Mouse (Mus musculus): ENCODE results near the gene Syne1. TPM values are rescaled to one million over a fixed set of nuclear protein-coding genes. Genes with fewer than 3 reads are reported as not detected.
A peak's percentile ranks its signal among the peaks of the same experiment; 100 is the strongest.

Gene Syne1
- total RNA-seq, 2 experiments from 2014 or later = 368 to 438 TPM

DNA sequence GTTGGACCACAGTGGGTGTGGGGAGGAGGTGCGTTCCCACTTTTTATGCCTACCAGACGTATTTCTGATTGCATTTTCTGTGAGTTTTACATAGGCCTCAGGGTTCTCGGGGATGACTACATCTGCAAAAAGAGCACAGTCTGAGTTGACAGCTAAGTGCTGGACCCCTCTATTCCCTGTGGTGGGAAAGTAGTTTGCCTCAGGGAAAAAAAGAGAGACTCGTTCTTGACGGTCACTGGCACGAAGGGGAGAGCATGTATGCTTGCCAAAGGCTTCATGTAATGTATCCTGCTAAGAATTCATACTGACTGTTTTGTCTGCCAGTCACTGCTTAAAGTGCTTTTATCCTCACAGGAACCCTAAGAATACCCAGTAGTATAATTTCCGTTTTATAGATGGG, 506.1 kb downstream of the Syne1 start:
- no peak for DNase-seq (ENCODE audit: low spot score in 2 of 2)
- intact Hi-C loops (cut with DNase I) = no loop called here

DNA sequence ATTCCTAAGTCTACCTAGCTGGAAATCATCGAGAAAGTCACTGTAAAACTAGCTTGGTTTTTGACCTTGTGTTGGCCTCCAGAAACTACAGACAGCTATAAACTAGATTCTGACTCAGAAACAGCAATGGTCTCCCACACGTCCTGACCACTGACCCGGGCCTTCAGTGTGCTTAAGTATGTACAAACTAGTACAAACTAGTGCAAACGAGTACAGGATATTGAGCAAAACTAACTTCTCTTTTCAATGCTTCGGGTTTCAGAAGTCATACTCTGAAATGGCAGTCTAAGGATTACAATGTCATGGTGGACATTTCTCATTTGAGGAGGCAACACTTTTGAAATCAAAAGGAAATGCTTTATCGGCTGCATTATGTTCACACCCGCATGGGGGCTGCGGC, 506.8 kb downstream of the Syne1 start:
- intact Hi-C loops (cut with DNase I) = no loop called here
- no peak for DNase-seq (ENCODE audit: low spot score in 2 of 2)

DNA sequence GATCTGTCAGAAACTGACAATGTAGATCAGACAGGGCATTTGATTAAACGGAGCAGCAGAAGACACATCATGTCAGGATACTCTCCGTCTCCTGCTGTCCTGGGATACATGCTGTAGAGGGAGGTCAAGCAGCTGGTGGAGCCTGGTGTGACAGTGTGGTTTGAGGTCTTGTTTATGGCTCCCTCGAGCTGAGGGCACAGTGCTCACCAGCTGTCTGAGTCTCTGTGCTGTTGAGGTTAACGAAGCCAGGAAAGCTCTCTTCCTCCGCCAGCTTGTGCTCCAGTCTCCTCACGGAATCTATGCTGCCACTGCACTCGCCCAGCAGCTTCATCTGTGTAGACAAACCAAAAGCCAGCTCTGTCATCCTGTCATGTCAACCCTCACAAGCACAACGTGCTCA, 510.0 kb downstream of the Syne1 start:
- intact Hi-C loops (cut with DNase I) = no loop called here
- DNase-seq (ENCODE audit: low spot score in 2 of 2) = no peak

DNA sequence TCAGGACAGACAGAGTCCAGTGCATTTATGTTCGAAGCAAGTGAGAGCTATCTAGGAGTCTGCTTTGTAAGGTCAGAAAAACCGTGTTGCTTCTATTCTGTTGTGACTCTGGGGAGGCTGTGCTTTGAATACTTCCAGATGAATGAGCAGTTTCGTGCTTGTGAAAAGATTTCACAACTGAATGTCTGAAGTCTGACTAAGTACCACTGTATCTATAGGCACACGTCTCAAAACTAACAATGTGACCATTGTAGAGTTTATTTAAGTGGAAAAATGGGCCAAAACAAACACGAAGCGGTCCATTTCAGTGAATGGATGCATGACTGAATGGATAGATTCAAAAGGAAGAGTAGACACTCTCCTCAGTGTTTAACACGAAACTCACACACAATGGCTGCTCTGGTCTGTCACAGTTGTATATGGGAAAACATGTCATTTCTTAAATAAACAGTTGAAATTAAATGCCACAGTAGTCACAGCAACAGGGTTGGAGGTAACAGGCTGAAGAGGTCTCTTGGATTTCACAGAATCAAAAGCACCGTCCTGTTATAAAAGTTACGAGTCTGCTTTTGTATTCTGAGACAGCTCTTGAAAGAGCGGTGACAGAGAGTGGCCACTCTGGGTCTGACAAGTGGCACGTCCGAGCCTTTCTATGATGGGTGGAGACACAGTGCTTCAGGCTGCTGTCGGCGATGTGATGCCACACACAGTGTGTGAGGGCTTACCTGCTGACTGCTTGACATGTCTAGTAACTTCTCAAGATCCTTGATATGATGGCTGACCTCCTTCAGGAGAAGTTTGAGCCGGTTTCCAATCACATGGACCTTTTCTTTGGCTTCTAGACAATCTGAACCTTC, 518.9 kb downstream of the Syne1 start:
- DNase-seq (ENCODE audit: low spot score in 2 of 2) = no peak
- intact Hi-C loops (cut with DNase I) = no loop called here

DNA sequence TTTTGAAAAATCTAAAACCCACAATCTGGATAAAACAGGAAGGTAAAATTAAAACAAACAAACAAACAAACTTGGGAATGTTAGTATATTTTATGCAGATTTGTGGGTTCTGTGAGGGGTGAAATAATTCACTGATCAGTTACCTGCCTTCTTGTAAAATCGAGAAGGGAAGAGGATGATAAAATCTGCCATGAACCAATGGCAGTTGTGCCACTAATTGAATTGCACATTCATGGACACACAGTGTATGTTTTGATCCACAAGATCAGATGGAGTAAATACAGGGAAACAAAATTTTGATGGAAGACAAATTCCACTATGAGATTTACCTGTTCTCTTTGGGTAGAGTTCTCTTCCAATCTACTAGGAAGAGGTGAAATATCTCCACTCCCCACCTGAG, 521.4 kb downstream of the Syne1 start:
- no peak for DNase-seq (ENCODE audit: low spot score in 2 of 2)
- intact Hi-C loops (cut with DNase I) = no loop called here

DNA sequence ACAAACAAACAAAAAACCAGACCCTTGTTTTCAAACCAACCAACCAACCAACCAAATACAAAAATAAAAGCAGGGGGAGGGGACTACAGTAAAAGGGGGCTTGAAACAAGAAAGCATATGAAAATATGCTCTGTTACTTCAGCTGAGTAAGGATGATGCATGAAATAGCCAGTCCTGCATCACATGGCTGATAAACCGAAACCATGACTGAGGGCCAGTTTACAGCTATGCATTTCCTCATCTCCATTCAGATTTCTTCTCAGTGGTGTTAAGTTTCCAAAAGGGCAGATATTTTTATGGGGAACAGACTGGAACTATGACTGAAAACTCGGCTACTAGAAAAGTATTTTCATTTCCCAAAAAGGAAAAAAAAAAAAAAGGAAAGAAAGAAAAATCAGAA, 522.1 kb downstream of the Syne1 start:
- DNase-seq (ENCODE audit: low spot score in 2 of 2) = no peak
- intact Hi-C loops (cut with DNase I) = no loop called here

DNA sequence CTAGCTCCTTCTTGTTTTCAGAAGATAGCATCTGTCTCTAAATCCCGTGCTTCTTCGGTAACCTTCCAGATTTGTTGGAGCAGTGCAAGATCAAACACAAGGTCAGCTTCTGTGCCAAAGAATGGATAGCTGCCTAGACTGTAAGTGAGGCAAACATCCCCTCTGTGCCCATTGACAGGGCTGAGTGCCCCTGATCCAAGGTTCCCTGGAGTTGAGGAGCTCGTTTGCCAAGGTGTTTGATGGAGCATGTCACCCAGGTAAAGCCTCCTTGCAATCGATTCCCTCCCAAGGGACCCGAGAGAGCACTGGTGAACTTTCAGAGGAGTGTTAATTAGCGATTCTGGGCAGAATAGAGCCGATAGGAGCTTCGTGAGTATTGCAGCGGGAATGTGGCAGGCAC, 523.0 kb downstream of the Syne1 start:
- no peak for DNase-seq (ENCODE audit: low spot score in 2 of 2)
- intact Hi-C loops (cut with DNase I) = no loop called here

DNA sequence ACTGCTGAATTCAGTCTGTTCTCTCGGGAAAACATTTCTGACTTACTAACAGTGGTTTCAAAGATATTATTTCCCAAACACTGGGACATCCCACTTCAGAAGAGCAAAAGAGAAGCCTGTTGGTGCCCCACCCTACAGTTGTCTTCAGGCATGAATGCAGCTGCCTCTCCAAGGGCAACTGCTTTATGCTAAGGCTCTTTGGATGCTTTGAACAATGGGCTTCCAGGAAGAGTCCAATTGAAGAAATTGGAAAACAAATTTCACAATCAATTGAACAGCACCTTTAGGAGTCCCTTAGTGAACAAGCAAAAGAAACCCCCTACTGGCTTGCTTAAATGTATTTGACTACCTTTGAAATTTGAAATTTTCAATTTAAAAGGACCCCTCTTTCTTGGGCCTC, 524.1 kb downstream of the Syne1 start:
- intact Hi-C loops (cut with DNase I) = no loop called here
- no peak for DNase-seq (ENCODE audit: low spot score in 2 of 2)

DNA sequence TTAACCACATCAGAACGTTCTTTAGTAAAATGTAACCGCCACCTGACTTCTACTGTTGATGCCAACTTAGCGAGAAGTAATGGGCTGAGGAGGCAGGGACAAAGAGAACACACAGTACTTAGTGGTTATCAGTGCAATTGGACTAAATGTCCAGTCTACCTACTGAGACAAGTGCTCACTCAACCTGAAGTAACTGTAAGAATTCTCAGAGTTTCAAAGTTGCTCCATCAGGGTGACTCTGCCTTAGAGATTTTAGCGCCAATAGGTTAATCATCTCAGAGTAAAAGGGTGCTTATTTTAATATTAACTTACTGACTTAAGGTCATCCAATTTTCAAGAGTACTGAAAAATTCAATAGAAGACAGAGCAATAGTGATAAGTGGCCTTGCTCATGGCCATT, 525.4 kb downstream of the Syne1 start:
- intact Hi-C loops (cut with DNase I) = no loop called here

DNA sequence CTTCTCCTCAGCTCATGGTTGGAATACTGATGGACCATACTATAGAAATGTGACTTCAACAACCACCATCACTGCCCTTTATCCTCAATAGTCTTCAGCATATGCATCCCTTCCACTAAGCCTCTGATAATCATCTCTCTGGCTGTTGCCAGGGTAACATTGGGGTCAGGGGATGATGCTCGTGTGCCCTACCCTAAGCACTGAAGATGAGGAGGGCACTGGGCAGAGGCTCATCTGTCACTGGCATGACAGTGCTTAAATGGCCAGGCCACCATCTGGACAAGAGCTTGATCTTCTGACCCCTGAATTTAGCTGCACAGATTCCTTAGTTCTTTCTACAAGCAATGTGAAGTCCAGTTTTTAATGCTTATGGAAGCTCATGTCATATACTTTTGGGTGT, 534.1 kb downstream of the Syne1 start:
- DNase-seq (ENCODE audit: low spot score in 2 of 2) = no peak
- intact Hi-C loops (cut with DNase I) = no loop called here

More for the DNA sequence above, 525.4 kb downstream of the Syne1 start:
- no peak for DNase-seq (ENCODE audit: low spot score in 2 of 2)

DNA sequence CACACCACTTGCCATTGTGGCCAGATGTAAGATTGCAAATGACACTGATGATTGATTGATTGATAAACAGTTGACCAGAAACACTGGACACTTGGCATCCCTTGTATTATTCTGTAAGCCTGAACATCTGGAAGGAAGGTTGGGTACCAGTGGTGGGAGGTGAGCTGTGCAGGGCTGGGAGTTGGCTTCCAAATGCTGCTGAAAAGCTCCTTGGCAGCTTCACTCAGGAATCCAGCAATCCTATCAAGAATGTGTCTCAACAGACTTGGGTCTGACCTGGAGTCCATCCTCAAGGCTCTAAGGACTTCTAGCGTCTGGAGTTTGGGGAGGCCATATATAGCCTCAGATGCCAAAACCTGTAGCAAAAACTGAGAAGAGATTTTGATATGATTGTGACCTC, 536.3 kb downstream of the Syne1 start:
- DNase-seq (ENCODE audit: low spot score in 2 of 2) = no peak
- intact Hi-C loops (cut with DNase I) = no loop called here

DNA sequence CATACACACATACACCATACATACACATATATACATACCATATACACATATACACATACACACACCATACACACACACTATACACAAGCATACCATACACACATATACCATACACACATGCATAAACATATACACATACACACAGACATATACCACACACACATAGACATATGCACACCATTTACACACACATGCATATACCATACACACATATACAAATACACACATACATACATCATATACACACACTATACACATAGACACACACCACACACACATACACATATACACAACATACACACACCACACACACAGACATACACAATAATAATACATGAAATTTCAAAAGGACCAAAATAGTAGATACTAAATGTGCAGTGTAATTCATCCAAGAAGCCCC, 539.3 kb downstream of the Syne1 start:
- intact Hi-C loops (cut with DNase I) = no loop called here

DNA sequence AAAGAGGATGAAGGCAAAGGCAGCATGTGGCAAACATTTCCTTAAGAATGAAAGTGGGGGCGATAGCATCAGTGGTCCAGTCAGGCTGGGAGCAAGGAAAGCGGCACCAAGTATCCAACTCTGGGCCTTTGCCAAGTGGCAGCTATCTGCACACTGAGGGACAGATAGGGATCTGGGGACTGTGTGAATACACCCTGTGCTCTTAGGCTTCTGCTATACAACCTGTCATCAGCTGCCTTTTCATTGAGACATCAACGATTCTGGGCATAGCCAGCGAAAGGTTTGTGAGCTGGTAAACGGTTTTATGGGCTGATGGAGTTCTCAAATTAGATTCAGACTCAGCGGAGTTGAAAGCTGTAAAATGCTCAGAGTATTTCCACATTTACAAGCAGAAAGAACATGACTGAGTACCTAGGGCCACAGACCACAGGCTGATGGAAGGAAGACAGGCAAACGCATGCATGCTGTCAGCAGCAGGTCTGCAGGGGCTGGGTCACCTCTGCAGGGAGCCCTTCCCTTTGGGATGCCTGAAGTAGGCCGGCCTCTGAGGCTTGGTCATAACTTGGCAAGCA, 542.4 kb downstream of the Syne1 start:
- intact Hi-C loops (cut with DNase I) = no loop called here
- DNase-seq (ENCODE audit: low spot score in 2 of 2) = no peak

More for the DNA sequence above, 539.3 kb downstream of the Syne1 start:
- DNase-seq (ENCODE audit: low spot score in 2 of 2) = no peak

DNA sequence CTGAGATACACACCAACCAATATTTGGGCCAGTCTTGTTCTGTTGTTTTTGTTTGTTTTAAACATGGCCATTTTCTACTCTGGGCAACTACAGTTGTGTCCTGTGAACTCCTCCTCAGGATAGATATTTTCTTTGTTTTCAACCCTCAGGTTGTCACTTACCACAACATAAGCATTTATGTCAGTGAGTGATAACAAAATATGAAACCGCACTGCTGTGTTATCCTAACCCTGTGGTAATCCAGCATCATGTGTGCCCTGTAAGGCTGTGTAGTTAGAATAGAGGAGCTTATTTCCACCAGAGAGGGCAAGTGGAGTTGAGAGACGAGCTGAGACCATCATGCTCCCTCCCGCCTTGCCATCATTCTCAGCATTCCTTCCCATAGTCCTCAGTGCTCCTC, 554.7 kb downstream of the Syne1 start:
- DNase-seq (ENCODE audit: low spot score in 2 of 2) = no peak
- intact Hi-C loops (cut with DNase I) = no loop called here

DNA sequence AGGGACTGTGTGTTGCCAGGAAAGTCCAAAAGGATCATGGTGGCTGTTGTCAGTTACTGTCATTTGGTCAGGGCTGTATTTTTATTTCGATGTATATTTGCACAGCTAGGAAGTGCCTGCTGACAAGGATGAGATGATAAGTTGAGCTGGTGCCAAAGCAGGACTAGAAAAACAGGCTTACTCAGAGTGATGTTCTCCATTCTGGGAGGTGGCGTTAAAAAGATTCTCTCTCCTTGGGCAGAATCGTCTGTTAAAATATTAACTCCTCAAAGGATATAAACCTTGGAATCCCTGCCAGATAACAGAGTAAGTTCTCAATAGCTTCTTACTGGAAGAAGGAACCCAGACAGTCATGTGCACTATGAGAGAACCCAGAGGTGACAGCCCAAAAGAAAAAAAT, 557.5 kb downstream of the Syne1 start:
- no peak for DNase-seq (ENCODE audit: low spot score in 2 of 2)

DNA sequence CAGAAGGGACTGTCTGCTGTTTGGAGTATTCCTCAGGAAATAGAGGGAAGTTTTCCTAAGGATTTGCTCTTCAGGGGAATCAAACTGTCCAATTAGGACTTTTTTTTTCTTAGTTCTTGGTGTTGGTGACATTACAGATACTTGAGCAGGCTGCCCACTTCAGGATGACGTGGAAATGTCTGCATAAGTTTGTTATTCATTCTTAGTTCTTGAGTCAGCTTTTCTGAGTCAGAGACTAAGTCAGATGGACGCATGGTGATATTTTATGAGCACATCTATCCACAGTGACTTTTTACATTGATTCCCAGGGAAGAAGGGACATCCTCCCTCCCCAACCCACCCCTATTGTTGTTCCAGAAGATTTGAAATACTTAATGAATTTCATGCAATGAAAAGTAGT, 567.4 kb downstream of the Syne1 start:
- intact Hi-C loops (cut with DNase I) = no loop called here
- DNase-seq (ENCODE audit: low spot score in 2 of 2) = no peak

More for the DNA sequence above, 557.5 kb downstream of the Syne1 start:
- intact Hi-C loops (cut with DNase I) = no loop called here

DNA sequence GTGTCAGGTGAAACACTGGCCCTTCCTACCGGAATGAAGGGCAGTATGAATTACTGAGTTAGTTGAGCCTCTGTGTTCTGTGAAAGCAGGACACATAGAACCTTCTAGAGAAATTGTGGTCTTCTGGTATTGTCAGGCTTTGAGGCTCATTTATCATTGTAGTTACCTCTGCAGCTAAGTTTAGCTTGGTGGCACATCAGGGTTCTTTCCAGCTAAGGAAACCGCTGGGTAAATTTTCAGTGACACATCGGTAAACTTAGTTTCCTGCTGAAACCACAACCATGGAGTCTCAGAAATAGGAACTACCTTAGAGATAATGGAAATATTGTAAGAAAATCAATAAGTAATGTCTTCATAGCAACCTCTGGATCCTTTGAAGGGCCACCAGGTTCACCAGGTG, 573.9 kb downstream of the Syne1 start:
- no peak for DNase-seq (ENCODE audit: low spot score in 2 of 2)
- intact Hi-C loops (cut with DNase I) = no loop called here

DNA sequence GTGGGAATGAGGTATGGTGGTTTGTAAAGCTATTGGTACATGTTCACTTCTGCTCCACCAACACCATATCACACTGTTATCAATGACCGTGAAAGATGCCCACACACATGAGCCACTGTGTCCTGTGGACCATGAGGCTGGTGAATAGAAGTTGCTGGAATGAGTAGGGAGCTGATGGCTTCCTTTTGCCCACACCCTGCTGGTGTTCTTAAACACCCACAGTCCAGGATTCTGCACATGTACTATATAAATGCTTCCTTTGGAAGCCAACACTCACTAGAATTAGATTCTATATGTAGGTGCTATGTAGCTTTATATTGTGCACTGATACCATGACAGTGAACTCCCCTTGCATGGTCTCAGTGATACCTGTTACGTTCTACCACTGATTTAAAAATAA, 574.7 kb downstream of the Syne1 start:
- DNase-seq (ENCODE audit: low spot score in 2 of 2) = peak in 1 of 2 experiments; percentile 6
- intact Hi-C loops (cut with DNase I) = no loop called here

DNA sequence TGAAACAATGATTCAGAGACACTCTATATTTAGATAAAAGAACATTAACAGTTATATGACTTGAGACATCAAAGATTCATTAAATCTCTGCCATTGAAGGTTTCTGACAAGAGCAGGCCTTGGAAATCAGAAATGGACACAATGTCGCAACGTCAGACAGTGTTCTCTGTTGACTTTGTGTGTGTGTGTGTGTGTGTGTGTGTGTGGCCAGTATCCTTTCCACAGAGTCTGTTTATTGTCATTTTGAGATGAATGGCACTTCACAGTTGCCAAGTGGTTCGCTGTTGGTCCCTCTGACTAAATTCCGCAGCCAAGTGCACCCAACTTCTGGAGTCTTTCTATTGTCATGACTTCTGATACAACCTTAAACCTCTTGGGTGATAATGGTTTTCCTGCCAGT, 577.0 kb downstream of the Syne1 start:
- no peak for DNase-seq (ENCODE audit: low spot score in 2 of 2)
- intact Hi-C loops (cut with DNase I) = no loop called here

DNA sequence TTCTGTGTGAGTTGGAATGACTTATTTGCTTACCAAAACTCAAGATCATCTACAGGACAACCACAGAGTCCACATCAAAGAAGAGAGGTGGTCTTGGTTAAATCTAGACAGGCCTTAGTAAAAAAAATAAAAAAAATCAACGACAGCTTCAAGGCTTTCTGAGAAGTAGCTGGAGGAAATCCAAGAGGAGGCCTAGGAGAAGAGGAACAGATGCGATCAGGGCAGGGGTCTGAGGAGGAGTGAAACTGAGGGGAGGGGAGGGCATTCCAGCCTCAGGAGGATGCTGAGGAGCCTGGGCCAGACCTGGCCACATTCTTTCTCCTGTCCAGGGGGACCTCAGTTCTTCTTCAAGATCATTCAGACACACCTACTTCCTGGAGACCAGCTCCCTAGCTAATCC, 579.3 kb downstream of the Syne1 start:
- intact Hi-C loops (cut with DNase I) = no loop called here

DNA sequence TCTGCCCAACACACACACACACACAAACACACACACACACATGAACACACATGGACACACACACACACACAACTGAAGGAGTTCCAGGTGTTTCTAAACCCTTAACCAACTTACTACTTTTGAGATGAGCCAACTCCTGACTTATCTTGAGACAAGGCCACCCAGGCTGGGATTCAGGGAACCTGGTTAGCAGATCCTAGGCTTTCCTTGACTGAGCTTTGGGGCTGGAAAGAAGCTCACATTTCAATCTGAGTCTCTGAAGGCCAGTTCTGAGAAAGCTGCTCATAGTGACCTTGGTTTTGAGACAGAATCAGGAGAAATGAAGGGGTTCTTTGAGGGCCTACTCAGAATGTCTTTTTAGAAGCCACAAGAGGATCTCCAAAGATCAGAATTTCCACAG, 579.7 kb downstream of the Syne1 start:
- DNase-seq (ENCODE audit: low spot score in 2 of 2) = no peak
- intact Hi-C loops (cut with DNase I) = no loop called here

More for the DNA sequence above, 579.3 kb downstream of the Syne1 start:
- DNase-seq (ENCODE audit: low spot score in 2 of 2) = no peak
